Mouse (Mus musculus): ENCODE data around the gene Wnt3a.

The Wnt3a gene

GRCm38 (mm10) chr11:59290702-59291303 lies at the start of gene Wnt3a:
Gene Wnt3a, minus strand, starts transcription at chr11:59290752.
- no peak for DNase-seq

GRCm38 (mm10) chr11:59338736-59339120 lies 48.2 kb upstream of the Wnt3a start:
- DNase-seq = peak; percentile 88

- DNase-seq = no peak
Measured at GRCm38 (mm10) chr11:59337955-59338735, 47.6 kb upstream of the Wnt3a start.

- DNase-seq = no peak
Measured at GRCm38 (mm10) chr11:59336381-59336780, 45.8 kb upstream of the Wnt3a start.

GRCm38 (mm10) chr11:59335942-59336341 lies 45.4 kb upstream of the Wnt3a start:
- DNase-seq = no peak

- DNase-seq = no peak
Measured at GRCm38 (mm10) chr11:59335150-59335549, 44.6 kb upstream of the Wnt3a start.

- DNase-seq = peak; percentile 58
Measured at GRCm38 (mm10) chr11:59332938-59333337, 42.4 kb upstream of the Wnt3a start.

- no peak for DNase-seq
Measured at GRCm38 (mm10) chr11:59331167-59331869, 40.8 kb upstream of the Wnt3a start.

GRCm38 (mm10) chr11:59330560-59330959 lies 40.0 kb upstream of the Wnt3a start:
- peak; percentile 46 for DNase-seq

GRCm38 (mm10) chr11:59329616-59330015 lies 39.1 kb upstream of the Wnt3a start:
- DNase-seq = no peak

GRCm38 (mm10) chr11:59327625-59328024 lies 37.1 kb upstream of the Wnt3a start:
- no peak for DNase-seq

GRCm38 (mm10) chr11:59324777-59325176 lies 34.2 kb upstream of the Wnt3a start:
- no peak for DNase-seq

GRCm38 (mm10) chr11:59322988-59323387 lies 32.4 kb upstream of the Wnt3a start:
- no peak for DNase-seq

GRCm38 (mm10) chr11:59316517-59316916 lies 26.0 kb upstream of the Wnt3a start:
- no peak for DNase-seq

GRCm38 (mm10) chr11:59313944-59314343 lies 23.4 kb upstream of the Wnt3a start:
- DNase-seq = no peak

GRCm38 (mm10) chr11:59313029-59313811 lies 22.7 kb upstream of the Wnt3a start:
- DNase-seq = no peak

- no peak for DNase-seq
Measured at GRCm38 (mm10) chr11:59312501-59312900, 21.9 kb upstream of the Wnt3a start.

- no peak for DNase-seq
Measured at GRCm38 (mm10) chr11:59312060-59312459, 21.5 kb upstream of the Wnt3a start.

GRCm38 (mm10) chr11:59309976-59310375 lies 19.4 kb upstream of the Wnt3a start:
- DNase-seq = no peak

GRCm38 (mm10) chr11:59309106-59309805 lies 18.7 kb upstream of the Wnt3a start:
- DNase-seq = no peak

GRCm38 (mm10) chr11:59308625-59309024 lies 18.1 kb upstream of the Wnt3a start:
- no peak for DNase-seq

GRCm38 (mm10) chr11:59308164-59308542 lies 17.6 kb upstream of the Wnt3a start:
- no peak for DNase-seq
